Mouse (Mus musculus) left cerebral cortex, adult 18-20 months (tissue): ENCODE results near the gene Rnd2. TPM values are rescaled to one million over a fixed set of nuclear protein-coding genes. Genes with fewer than 3 reads are reported as not detected.

Experiments used
- microRNA-seq, 2 experiments: library from miRNA; unstranded; fragments of <30 nt; microRNA quantifications; one replicate each; pipeline ENCODE4 v1.2.0; 2021
- total RNA-seq, 2 experiments: library from RNA; stranded (reverse); gene quantifications; 2 replicates each; pipeline ENCODE4 v1.2.3; 2021

Rnd2 gene
- total RNA-seq, 2 experiments from 2014 or later = 158 to 161 TPM

Small RNAs within 50 kb of the gene (microRNA-seq; reads per million reads assigned to microRNA genes)
- 0.99 to 2.7 reads per million in 2 experiments for gene Mir6929

Other genes with a start within 250 kb of the Rnd2 start
- gene Ezh1, start 238.5 kb upstream of the Rnd2 start, total RNA-seq = 10 to 100 TPM; 55.7 to 62.7 TPM
- 10 to 100 TPM; 31.4 to 37.8 TPM for gene Ramp2, start 219.0 kb upstream of the Rnd2 start, total RNA-seq
- gene Vps25, start 211.3 kb upstream of the Rnd2 start, total RNA-seq = 10 to 100 TPM; 56.8 to 65.8 TPM
- 1 to 10 TPM; 7.0 to 8.8 TPM for gene Wnk4, start 204.4 kb upstream of the Rnd2 start, total RNA-seq
- under 1 TPM; 0.46 to 0.56 TPM for gene Cntd1, start 186.0 kb upstream of the Rnd2 start, total RNA-seq
- gene Coa3, start 185.9 kb upstream of the Rnd2 start, total RNA-seq = 100 to 1,000 TPM; 103 to 112 TPM
- gene Becn1, start 162.7 kb upstream of the Rnd2 start, total RNA-seq = 100 to 1,000 TPM; 202 to 214 TPM
- 100 to 1,000 TPM; 128 to 131 TPM for gene Psme3, start 148.8 kb upstream of the Rnd2 start, total RNA-seq
- 1 to 10 TPM; 5.4 to 6.9 TPM for gene Aoc2, start 139.9 kb upstream of the Rnd2 start, total RNA-seq
- gene Aoc3, start 134.4 kb upstream of the Rnd2 start, total RNA-seq = under 1 TPM; 0.61 to 0.74 TPM
- not detected for gene G6pc, start 97.4 kb upstream of the Rnd2 start, total RNA-seq
- gene Aarsd1, start 47.4 kb upstream of the Rnd2 start, total RNA-seq = 10 to 100 TPM; 47.6 to 48.8 TPM
- gene Gm27029, start 40.2 kb upstream of the Rnd2 start, total RNA-seq = 1 to 10 TPM; 8.2 to 8.6 TPM
- 10 to 100 TPM; 40.9 to 46.9 TPM for gene Rundc1, start 39.9 kb upstream of the Rnd2 start, total RNA-seq
- gene Ptges3l, start 39.7 kb upstream of the Rnd2 start, total RNA-seq = 1 to 10 TPM; 4.1 to 4.5 TPM
- gene Rpl27, start 22.7 kb upstream of the Rnd2 start, total RNA-seq = 10 to 100 TPM; 51.0 to 52.1 TPM
- 1 to 10 TPM; 2.6 to 3.2 TPM for gene Ifi35, start 16.6 kb upstream of the Rnd2 start, total RNA-seq
- gene Vat1, start 1.2 kb downstream of the Rnd2 start, total RNA-seq = 10 to 100 TPM; 37.9 to 44.5 TPM
- gene Brca1, start 87.0 kb downstream of the Rnd2 start, total RNA-seq = 1 to 10 TPM in 1 of 2 experiments, under 1 TPM in 1; 0.74 to 1.2 TPM
- 100 to 1,000 TPM; 135 to 198 TPM for gene Nbr1, start 87.2 kb downstream of the Rnd2 start, total RNA-seq
- gene Tmem106a, start 117.2 kb downstream of the Rnd2 start, total RNA-seq = 1 to 10 TPM; 1.6 to 2.0 TPM
- not detected for gene Gm11634, start 134.3 kb downstream of the Rnd2 start, total RNA-seq
- gene Rdm1, start 162.2 kb downstream of the Rnd2 start, total RNA-seq = 10 to 100 TPM in 1 of 2 experiments, 1 to 10 TPM in 1; 9.0 to 11.0 TPM
- gene Arl4d, start 200.5 kb downstream of the Rnd2 start, total RNA-seq = 10 to 100 TPM; 34.7 to 37.2 TPM